Mouse (Mus musculus) heart, postnatal 0 days (tissue): ENCODE results near the gene Rps28. TPM values are rescaled to one million over a fixed set of nuclear protein-coding genes. Genes with fewer than 3 reads are reported as not detected.
"Not testable (repeated sequence)": the region's sequence is repeated elsewhere in the genome, so short reads cannot be mapped to it uniquely, and the experiment has no call there.

ENCODE experiments used
- ATAC-seq: fragments of 200-750 bp; cut with Nextera tagmentation; 2 replicates; pipeline ENCODE4 v1.8.0; 2017; ENCODE audit warnings: low read depth, moderate number of reproducible peaks, moderate library complexity; ENCODE audit not compliant: insufficient read depth
- DNase-seq: peaks from one replicate; pipeline ENCODE4 v3.0.0-alpha.2; 2016; ENCODE audit warnings: low spot score
- H3K27ac ChIP-seq: fragments of 300-500 bp; sonication (generic); 2 replicates; pipeline ENCODE4 v1.5.1; 2014; ENCODE audit warnings: low read depth, mild to moderate bottlenecking
- H3K27me3 ChIP-seq: fragments of 300-500 bp; sonication (generic); 2 replicates; pipeline ENCODE4 v1.6.1; 2014; ENCODE audit warnings: low read length, mixed read lengths; ENCODE audit not compliant: control insufficient read depth, insufficient read depth
- H3K36me3 ChIP-seq: fragments of 300-500 bp; sonication (generic); replicated peaks from 2 replicates; pipeline ENCODE4 v1.6.1; 2014; ENCODE audit warnings: low read length, mixed read lengths; ENCODE audit not compliant: control insufficient read depth, insufficient read depth
- H3K4me1 ChIP-seq: fragments of 300-500 bp; sonication (generic); 2 replicates; pipeline ENCODE4 v1.6.1; 2014; ENCODE audit warnings: antibody characterized with exemption; ENCODE audit not compliant: control insufficient read depth, insufficient read depth
- H3K4me2 ChIP-seq: fragments of 300-500 bp; sonication (generic); 2 replicates; pipeline ENCODE4 v1.6.1; 2014; ENCODE audit warnings: low read depth, mild to moderate bottlenecking, low read length, moderate library complexity
- H3K4me3 ChIP-seq: fragments of 300-500 bp; sonication (generic); 2 replicates; pipeline ENCODE4 v1.5.1; 2014; ENCODE audit warnings: low read depth, low read length
- H3K9ac ChIP-seq: fragments of 300-500 bp; sonication (generic); replicated peaks from 2 replicates; pipeline ENCODE4 v1.6.1; 2014; ENCODE audit warnings: low read depth, low read length, mixed read lengths
- H3K9me3 ChIP-seq: fragments of 300-500 bp; sonication (generic); replicated peaks from 2 replicates; pipeline ENCODE4 v1.6.1; 2016; ENCODE audit warnings: low read length; ENCODE audit not compliant: control insufficient read depth
- CTCF ChIP-seq: IDR thresholded peaks from 2 replicates; pipeline ENCODE4 v1.5.1; 2016; ENCODE audit warnings: antibody characterized with exemption, control low read depth, low read depth
- EP300 ChIP-seq: IDR thresholded peaks from 2 replicates; pipeline ENCODE4 v1.6.1; 2016; ENCODE audit warnings: antibody characterized with exemption, low read depth
- WGBS: fragments of 180-500 bp; shearing (Covaris S2); extraction: QIAGEN DNeasy Blood & Tissue Kit; methylation state at CpG from one replicate; pipeline ENCODE4 v1.1.7; 2014; 5-methylcytosine and 5-hydroxymethylcytosine counted together
- polyA plus RNA-seq: library from polyadenylated mRNA; unstranded; fragments of >200 nt; fragmentation: Nextera tagmentation; extraction: Ambion mirVana; gene quantifications from 2 replicates; pipeline ENCODE4 v1.2.1, GENCODE M21; 2015
- total RNA-seq: library from RNA; depleted of rRNA; stranded (reverse); fragments of >200 nt; gene quantifications from 2 replicates; pipeline ENCODE4 v1.2.3, GENCODE M21; 2014; ENCODE audit warnings: low replicate concordance; rRNA removed

Gene Rps28
- total RNA-seq, result 127 and 305 TPM in 2 replicates
- 622 and 631 TPM in 2 replicates for polyA plus RNA-seq

DNA sequence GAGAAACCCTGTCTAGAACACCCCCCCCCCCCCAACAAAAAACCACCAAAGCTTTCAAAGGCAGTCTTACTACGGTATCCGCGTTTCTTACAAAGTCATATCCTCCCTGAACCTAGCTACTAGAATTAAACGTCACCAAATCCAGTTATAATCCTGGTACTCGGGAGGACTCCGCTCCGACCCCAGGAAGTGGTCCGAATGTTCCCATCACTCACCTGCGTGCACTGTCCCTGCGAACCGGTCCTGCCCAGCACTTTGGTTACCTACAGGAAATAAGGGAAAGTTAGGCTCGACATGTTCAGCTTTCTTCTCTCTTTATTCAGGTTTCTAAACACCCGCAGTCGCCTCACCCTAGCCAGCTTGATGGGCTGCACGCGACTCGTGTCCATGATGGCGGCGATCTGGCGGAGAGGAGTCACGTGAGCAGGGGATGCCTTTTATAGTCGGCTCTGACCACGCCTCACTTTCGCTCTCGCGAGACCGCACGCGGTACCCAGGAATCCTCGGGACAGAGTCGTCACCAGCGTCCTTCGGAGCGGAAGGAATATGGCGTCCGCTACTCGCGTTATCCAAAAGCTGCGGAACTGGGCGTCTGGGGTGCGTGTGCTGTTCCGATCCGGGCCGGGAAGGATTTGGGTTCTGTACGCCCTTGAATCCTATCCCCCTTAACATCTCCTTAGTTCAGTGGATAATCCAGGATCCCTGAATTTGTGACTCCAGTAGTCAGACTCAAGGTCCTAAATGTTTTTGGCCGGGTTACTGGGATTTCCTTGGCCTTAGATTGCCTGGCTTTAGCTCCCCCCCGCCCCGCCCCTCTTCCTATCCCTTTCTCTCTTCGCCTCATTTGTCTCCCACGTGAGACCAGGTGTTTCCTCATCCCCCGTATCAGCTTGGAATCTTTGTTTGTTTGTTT, at the start of gene Rps28, which contains the start of gene Ndufa7:
Gene Rps28, minus strand, starts transcription at position 479 of the 913 bp plus-strand sequence.
Gene Ndufa7, plus strand, starts transcription at position 489 of the 913 bp plus-strand sequence.
- DNase-seq (peak; percentile 97), ATAC-seq (peak; percentile 89)
- peaks cover 35% of the 10 kb centered on the region for H3K36me3 ChIP-seq
- under 1% methylated on average over 51 of the region's 51 CpGs for WGBS
- H3K9me3 ChIP-seq, result no peaks in the 10 kb centered on the region
- H3K4me3 ChIP-seq, result peak within 1 kb of the TSS; percentile 77
- H3K4me1 ChIP-seq, result peaks cover 18% of the 10 kb centered on the region
- H3K27me3 ChIP-seq, result no peaks in the 10 kb centered on the region
- TF ChIP-seq EP300 (peak; percentile 97), CTCF (no peak)
- H3K9ac ChIP-seq, result peak within 1 kb of the TSS; percentile 73
- peak within 1 kb of the TSS; percentile 82 for H3K4me2 ChIP-seq
- H3K27ac ChIP-seq, result peak within 1 kb of the TSS; percentile 80

DNA sequence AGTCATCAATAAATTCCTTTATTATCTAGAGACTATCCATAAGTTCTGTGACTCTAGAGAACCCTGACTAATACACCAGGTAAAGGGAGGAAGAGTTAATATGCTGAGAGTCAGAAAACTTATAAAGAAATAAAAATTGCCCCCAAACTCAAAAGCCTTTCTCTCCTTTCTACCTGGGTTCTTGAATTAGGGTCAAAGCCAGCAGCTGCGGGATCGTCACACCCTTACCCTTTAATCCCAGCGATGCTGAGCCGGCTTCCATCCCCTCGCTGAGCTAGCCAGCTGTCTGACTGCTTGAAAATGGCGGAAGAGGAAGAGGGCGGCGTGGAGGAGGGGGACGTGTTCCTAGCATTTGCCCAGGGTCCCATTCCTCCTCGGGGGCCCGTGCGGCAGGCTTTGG, 49.2 kb upstream of the Rps28 start, which contains the start of gene Gm7029:
Gene Gm7029, plus strand, starts transcription at position 301 of the 400 bp plus-strand sequence.
- H3K36me3 ChIP-seq, result peaks cover 16% of the 10 kb centered on the region; the same call in 1 of the 2 replicates
- not testable (repeated sequence) for H3K27ac ChIP-seq, H3K4me1 ChIP-seq, H3K4me3 ChIP-seq, H3K4me2 ChIP-seq, H3K27me3 ChIP-seq, H3K9me3 ChIP-seq, DNase-seq, ATAC-seq, H3K9ac ChIP-seq
- WGBS, result 83% methylated on average over 1 of the region's 12 CpGs

DNA sequence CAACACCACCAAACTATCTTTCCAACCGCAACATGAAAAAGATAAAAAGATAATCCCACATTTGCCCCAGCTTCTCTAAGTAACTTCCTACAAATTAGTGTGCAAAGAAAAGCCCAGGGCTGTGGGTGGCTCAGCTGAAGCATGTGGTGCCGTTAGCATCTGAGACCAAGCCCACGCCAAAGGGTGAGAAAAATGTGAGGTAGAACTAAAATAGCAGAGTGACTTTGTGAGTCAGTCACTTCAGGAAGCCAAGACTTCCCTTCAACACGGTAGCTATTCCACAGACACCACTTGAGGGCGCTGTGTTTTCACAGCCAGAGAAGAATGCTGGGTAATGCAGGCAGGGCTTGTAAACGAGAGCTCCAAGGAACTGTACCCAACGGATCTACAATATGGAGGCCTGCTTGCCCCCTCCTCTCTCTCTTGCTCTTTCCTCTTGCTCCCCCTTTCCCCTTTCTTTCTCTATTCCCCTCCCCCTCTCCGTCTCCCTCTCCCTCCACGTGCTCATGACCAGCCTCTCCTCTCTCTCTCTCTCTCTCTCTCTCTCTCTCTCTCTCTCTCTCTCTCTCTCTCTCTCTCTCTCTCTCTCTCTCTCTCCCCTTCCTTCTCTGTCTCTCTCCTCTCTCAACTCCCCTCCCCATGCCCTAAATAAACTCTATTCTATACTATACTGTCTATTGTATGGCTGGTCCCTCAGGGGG, 41.1 kb upstream of the Rps28 start:
- Histone ChIP-seq H3K4me3 (no peak overlapping the region), H3K27ac (no peak overlapping the region), H3K27me3 (no peaks in the 10 kb centered on the region), H3K4me1 (no peaks in the 10 kb centered on the region), H3K9ac (no peak overlapping the region), H3K4me2 (no peak overlapping the region), H3K9me3 (no peaks in the 10 kb centered on the region), H3K36me3 (no peaks in the 10 kb centered on the region)
- DNase-seq (peak; percentile 31), ATAC-seq (peak; percentile 33; the same call in 1 of the 2 replicates)
- peak; percentile 45 for TF ChIP-seq CTCF
- no peak for TF ChIP-seq EP300
- WGBS, result 17% methylated on average over 9 of the region's 9 CpGs

DNA sequence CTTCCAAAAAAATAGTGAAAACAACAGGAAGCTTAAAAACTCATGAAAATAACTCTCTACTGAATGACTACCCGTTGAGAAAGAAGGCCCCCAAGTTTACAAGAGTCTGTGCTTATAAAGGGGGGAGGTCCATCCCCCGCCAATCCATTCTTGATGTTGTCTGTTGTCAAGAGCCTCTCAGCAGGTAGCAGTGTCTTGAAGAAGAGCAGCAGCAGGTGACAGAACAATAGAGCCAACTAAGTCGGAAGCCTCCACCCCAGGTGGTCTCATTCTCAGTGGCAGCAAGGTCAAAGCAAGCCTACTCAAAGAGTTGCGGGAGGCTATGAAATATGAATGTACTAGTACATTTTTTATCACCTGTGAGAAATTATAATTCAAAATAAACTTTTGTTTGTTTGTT, 33.5 kb upstream of the Rps28 start:
- DNase-seq (no peak), ATAC-seq (no peak)
- H3K36me3 ChIP-seq, result no peaks in the 10 kb centered on the region
- no peak overlapping the region for H3K4me3 ChIP-seq
- H3K9me3 ChIP-seq, result 0 out of 2 replicates have a peak, but pooled peaks cover 5% of the 10 kb centered on the region
- H3K9ac ChIP-seq, result no peak overlapping the region
- H3K4me1 ChIP-seq, result no peaks in the 10 kb centered on the region
- WGBS, result 81% methylated on average over 4 of the region's 4 CpGs
- no peak overlapping the region for H3K4me2 ChIP-seq
- H3K27ac ChIP-seq, result no peak overlapping the region
- H3K27me3 ChIP-seq, result no peaks in the 10 kb centered on the region
- TF ChIP-seq EP300 (no peak), CTCF (no peak)

DNA sequence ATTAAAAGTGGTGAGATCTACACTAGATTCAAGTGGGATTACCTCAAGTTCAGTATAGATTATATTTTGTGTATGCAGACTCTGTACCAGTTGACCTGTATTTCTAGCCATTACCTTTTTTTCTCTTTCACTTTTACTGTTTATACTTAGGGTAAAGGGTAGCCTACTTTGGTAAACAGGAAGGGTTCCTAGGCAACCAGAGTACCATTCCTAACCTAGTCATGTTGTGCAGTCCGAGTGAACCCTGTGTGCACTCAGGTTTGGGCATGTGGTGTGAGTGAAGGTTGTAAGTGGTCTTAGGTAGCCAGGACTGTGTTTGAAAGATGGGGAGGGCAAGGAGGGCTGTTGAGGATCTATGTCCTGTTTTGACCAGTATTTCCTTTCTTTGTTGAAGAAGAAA, 27.0 kb upstream of the Rps28 start:
- no peak for TF ChIP-seq CTCF
- no peak for TF ChIP-seq EP300
- Histone ChIP-seq H3K9me3 (no peaks in the 10 kb centered on the region), H3K36me3 (peaks cover 13% of the 10 kb centered on the region; the same call in 1 of the 2 replicates), H3K27ac (no peak overlapping the region), H3K4me2 (no peak overlapping the region), H3K9ac (no peak overlapping the region), H3K4me3 (no peak overlapping the region), H3K4me1 (no peaks in the 10 kb centered on the region), H3K27me3 (no peaks in the 10 kb centered on the region)
- DNase-seq (no peak), ATAC-seq (no peak)
- 39% methylated on average over 1 of the region's 1 CpGs for WGBS
